Mouse (Mus musculus) intestine, postnatal 0 days (tissue): ENCODE data around the gene 1700001O22Rik. TPM values are rescaled to one million over a fixed set of nuclear protein-coding genes. Genes with fewer than 3 reads are reported as not detected.

Experiments
- ATAC-seq: fragments of 200-750 bp; cut with Nextera tagmentation; 2 replicates; pipeline ENCODE4 v1.8.0; 2017; ENCODE audit warnings: mild to moderate bottlenecking, moderate TSS enrichment, moderate library complexity
- H3K27ac ChIP-seq: fragments of 300-500 bp; sonication (generic); 2 replicates; pipeline ENCODE4 v1.5.1; 2014; ENCODE audit warnings: mild to moderate bottlenecking, low read depth, low read length, moderate library complexity
- H3K27me3 ChIP-seq: fragments of 300-500 bp; sonication (generic); replicated peaks from 2 replicates; pipeline ENCODE4 v1.6.1; 2014; ENCODE audit warnings: low read length, mixed read lengths; ENCODE audit not compliant: control insufficient read depth, insufficient read depth
- H3K36me3 ChIP-seq: fragments of 300-500 bp; sonication (generic); 2 replicates; pipeline ENCODE4 v1.6.1; 2014; ENCODE audit warnings: mild to moderate bottlenecking, moderate library complexity; ENCODE audit not compliant: control insufficient read depth, insufficient read depth
- H3K4me1 ChIP-seq: fragments of 300-500 bp; sonication (generic); replicated peaks from 2 replicates; pipeline ENCODE4 v1.6.1; 2014; ENCODE audit warnings: antibody characterized with exemption, low read length, mixed read lengths; ENCODE audit not compliant: control insufficient read depth, insufficient read depth
- H3K4me2 ChIP-seq: fragments of 300-500 bp; sonication (generic); replicated peaks from 2 replicates; pipeline ENCODE4 v1.6.1; 2014; ENCODE audit warnings: low read depth, mild to moderate bottlenecking, moderate library complexity
- H3K4me3 ChIP-seq: fragments of 300-500 bp; sonication (generic); 2 replicates; pipeline ENCODE4 v1.5.1; 2014; ENCODE audit warnings: low read depth, low read length
- H3K9ac ChIP-seq: fragments of 300-500 bp; sonication (generic); 2 replicates; pipeline ENCODE4 v1.6.1; 2014; ENCODE audit warnings: mild to moderate bottlenecking, low read depth, low read length
- H3K9me3 ChIP-seq: fragments of 300-500 bp; sonication (generic); 2 replicates; pipeline ENCODE4 v1.6.1; 2016; ENCODE audit warnings: mixed run types; ENCODE audit not compliant: control insufficient read depth
- CTCF ChIP-seq: sonication (generic); IDR thresholded peaks from 2 replicates; pipeline ENCODE4 v1.5.1; 2016; ENCODE audit warnings: low read depth, mild to moderate bottlenecking, control low read depth, antibody characterized with exemption, moderate library complexity
- WGBS: fragments of 180-500 bp; shearing (Covaris S2); extraction: QIAGEN DNeasy Blood & Tissue Kit; methylation state at CpG from one replicate; pipeline ENCODE4 v1.1.7; 2014; 5-methylcytosine and 5-hydroxymethylcytosine counted together
- polyA plus RNA-seq: library from polyadenylated mRNA; unstranded; fragments of >200 nt; fragmentation: Nextera tagmentation; extraction: Ambion mirVana; gene quantifications from 2 replicates; pipeline ENCODE4 v1.2.1, GENCODE M21; 2015

Gene 1700001O22Rik
- polyA plus RNA-seq, 1 experiment from 2014 or later = 0.60 TPM

DNA sequence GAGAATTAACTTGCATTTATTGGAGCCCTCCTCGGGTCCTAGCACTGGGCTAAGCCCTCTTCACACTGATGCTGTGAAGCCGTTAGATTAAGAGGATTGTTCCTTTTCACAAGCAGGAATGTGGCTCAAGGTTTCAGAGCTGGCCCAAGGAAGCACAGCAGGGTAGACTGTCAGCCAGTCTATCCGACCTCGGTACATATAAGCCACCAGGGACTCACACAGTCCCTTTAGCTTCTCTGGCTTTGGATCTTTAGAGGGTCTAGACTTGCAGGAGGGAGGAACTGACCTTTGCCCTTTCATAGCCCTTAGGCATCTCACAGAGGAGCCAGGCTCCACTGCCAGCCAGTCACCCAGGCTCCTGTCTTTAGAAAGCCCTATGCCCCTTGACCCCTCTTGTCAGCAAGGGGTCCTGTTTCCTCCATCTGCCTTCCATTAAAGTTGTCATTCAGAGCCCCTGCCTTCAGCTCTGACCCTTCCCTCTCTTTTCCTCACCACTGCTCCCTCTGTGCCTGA is 26.9 kb upstream of the 1700001O22Rik start, which contains the start of gene Asb6:
TSS of gene Asb6 (minus strand) at position 51 of the 513 bp plus-strand sequence.
- TF ChIP-seq CTCF = no peak
- no peak within 1 kb of the TSS for H3K27ac ChIP-seq
- no peak within 1 kb of the TSS for H3K4me2 ChIP-seq
- ATAC-seq = no peak
- H3K27me3 ChIP-seq = no peaks in the 10 kb centered on the region
- 0 out of 2 replicates have a peak, but pooled peaks cover 5% of the 10 kb centered on the region for H3K4me1 ChIP-seq
- 39% methylated on average over 4 of the region's 4 CpGs for WGBS
- no peak within 1 kb of the TSS for H3K9ac ChIP-seq
- H3K36me3 ChIP-seq = peaks cover 12% of the 10 kb centered on the region; the same call in 1 of the 2 replicates
- H3K4me3 ChIP-seq = no peak within 1 kb of the TSS
- no peaks in the 10 kb centered on the region for H3K9me3 ChIP-seq

DNA sequence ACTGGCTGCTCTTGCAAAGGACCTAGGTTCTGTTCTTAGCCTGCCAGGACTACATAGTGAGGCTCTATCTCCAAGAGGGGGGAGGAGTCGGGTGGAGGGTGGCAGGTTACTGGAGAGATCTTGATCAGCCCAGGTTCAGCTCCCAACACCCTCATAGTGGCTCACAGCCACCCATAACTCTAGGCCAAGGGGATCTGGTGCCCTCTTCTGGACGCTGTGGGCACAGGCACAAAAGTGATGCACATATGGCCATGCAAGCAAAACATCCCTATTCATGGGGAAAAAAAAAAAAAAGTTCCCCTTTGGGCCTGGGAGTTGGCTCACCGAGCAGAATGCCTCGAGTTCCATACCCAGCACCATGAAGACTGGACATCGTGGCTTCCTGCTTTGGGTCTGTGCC is 25.9 kb upstream of the 1700001O22Rik start:
- no peak for ATAC-seq
- no peak overlapping the region for H3K27ac ChIP-seq
- no peak overlapping the region for H3K9ac ChIP-seq
- peak; percentile 73 for TF ChIP-seq CTCF
- H3K36me3 ChIP-seq = peaks cover 22% of the 10 kb centered on the region
- H3K27me3 ChIP-seq = no peaks in the 10 kb centered on the region
- no peaks in the 10 kb centered on the region for H3K9me3 ChIP-seq
- no peak overlapping the region for H3K4me3 ChIP-seq
- 49% methylated on average over 5 of the region's 5 CpGs for WGBS
- 0 out of 2 replicates have a peak, but pooled peaks cover 5% of the 10 kb centered on the region for H3K4me1 ChIP-seq
- no peak overlapping the region for H3K4me2 ChIP-seq

DNA sequence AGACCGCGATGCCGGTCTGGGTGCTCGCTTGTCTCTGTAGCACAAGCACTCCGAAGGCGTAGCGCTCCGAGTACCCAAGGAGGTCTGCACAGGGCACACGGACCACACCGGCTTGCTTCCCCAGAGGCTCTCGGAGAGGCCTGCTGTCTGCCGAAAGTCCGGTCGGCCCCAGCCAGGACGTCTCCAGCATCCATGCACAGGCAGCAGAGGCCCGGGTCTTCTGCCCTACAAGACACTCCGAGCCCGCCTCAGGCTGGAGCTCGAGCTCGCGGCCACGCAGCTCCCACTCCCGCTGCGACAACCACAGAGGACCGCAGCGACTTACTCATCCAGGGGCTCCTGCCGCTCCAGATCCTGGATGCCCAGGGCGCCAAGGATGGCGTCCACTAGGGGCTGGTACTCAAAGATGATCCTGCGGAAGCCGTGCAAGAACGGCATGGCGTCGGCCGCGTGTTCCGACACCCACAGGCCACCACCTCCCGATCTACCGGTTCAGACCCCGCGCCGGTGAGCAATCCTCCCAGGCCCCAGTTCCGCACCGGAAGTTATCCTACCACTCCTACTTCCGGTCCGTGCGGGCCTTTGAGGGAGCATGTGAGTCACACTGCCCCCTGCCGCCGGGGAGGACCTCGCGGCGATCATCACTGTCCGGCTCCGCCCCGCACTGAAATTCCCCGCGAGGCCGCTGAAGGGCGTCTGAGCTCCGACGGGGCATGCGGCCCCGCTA is 24.5 kb upstream of the 1700001O22Rik start:
- H3K4me2 ChIP-seq = peak overlapping the region; percentile 96
- H3K9ac ChIP-seq = peak overlapping the region; percentile 78
- under 1% methylated on average over 63 of the region's 63 CpGs for WGBS
- H3K36me3 ChIP-seq = peaks cover 36% of the 10 kb centered on the region
- no peaks in the 10 kb centered on the region for H3K27me3 ChIP-seq
- peak overlapping the region; percentile 98 for H3K4me3 ChIP-seq
- H3K9me3 ChIP-seq = no peaks in the 10 kb centered on the region
- TF ChIP-seq CTCF = peak; percentile 98
- H3K27ac ChIP-seq = peak overlapping the region; percentile 54
- ATAC-seq = peak; percentile 89
- 0 out of 2 replicates have a peak, but pooled peaks cover 5% of the 10 kb centered on the region for H3K4me1 ChIP-seq

DNA sequence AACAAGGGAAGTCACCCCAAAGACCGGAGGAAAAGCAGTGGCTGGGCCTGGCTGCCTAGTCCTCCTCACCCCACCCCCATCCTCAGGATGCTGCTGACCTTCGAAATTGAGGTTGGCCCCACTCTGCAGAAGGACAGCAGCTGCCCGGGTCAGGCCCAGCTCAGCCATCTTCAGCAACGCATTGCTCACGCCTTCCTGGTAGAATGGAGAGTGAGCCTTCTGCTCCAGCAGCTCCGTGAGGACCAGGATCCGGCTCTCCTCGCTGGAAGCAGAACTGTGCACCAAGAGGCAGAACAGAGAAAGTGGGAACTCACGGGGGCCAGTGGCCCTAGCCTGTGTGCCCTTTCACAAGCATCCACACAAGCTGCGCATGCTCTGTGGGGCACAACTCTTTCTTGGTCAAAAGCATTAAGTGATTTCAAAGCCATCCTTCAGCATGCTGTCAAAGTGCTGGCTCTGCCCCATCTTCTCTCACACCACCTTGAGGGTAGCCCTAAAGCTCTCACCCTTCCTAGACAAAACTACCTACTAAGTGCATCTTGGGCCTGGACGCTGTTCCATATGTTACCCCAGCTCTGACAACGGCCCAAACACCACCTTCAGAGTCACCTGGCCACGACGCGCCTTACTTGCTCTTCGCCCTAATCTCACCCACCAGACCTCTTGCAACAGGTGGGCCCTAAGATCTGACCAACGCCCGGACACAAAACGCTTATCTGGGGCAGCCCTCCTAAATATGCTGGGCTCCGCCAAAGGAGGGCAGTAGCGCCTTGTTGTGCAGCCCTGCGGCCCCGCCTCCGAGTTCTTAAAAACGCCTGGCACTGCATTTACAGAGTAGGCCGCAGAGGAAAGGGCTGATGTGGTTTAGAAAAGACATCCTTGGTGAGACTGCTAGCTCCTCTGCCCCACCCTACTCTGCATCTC is 23.6 kb upstream of the 1700001O22Rik start:
- no peak for ATAC-seq
- H3K27ac ChIP-seq = peak overlapping the region; percentile 54
- peaks cover 45% of the 10 kb centered on the region for H3K36me3 ChIP-seq
- 0 out of 2 replicates have a peak, but pooled peaks cover 5% of the 10 kb centered on the region for H3K4me1 ChIP-seq
- peak; percentile 55 for TF ChIP-seq CTCF
- no peaks in the 10 kb centered on the region for H3K27me3 ChIP-seq
- H3K9ac ChIP-seq = peak overlapping the region; percentile 78
- peak overlapping the region; percentile 96 for H3K4me2 ChIP-seq
- peak overlapping the region; percentile 98 for H3K4me3 ChIP-seq
- WGBS = 30% methylated on average over 26 of the region's 26 CpGs
- no peaks in the 10 kb centered on the region for H3K9me3 ChIP-seq

DNA sequence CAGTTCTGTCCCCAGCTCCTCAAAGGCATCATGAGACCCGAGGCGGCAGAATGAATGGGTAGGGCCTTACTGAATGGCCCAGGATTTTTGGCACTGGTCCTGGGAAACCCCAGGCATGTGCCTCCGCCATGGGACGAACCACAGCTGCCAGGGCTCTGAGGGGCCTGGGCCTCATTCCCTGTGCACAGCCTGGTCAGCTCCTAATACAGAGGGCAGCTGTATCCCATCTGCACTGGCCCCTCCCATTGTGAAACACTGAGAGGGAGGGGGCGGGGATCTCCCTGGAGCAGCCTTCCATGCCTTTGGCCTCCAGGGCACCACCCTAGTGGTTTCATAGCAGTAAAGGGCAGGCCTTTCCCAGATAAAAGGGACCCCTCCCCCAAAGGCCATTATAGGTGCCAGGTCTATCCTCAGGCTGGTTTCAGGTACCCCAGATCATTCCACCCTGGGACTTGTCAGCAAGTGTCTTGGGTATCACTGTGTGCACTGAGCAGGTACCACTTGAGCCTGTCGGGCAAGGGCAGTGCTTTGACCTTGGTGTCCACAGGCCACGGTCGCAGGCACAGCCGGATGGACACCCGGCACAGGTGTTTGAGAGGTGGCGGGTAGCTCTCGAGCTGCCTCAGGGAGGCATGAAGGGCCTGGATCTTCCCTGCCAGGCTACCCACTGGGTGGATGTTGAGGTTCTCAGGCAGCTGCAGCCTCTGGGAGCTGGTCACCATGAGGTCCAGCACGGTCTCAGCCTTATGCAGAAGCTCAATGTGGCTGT is 20.1 kb upstream of the 1700001O22Rik start:
- no peak overlapping the region for H3K4me2 ChIP-seq

More for the DNA sequence above, 20.1 kb upstream of the 1700001O22Rik start:
- Histone ChIP-seq H3K9me3 (no peaks in the 10 kb centered on the region), H3K27ac (peak overlapping the region; percentile 15; the same call in 1 of the 2 replicates), H3K4me1 (0 out of 2 replicates have a peak, but pooled peaks cover 5% of the 10 kb centered on the region), H3K27me3 (no peaks in the 10 kb centered on the region), H3K4me3 (no peak overlapping the region), H3K9ac (no peak overlapping the region), H3K36me3 (peaks cover 68% of the 10 kb centered on the region)
- no peak for TF ChIP-seq CTCF
- WGBS = 70% methylated on average over 13 of the region's 13 CpGs
- peak; percentile 14; the same call in 1 of the 2 replicates for ATAC-seq
